16 mouse cellular contexts compared by ENCODE assay signal in genomic region chr15:83982186-83982936, GRCm38 (mm10).
DNase-seq lines count a peak whose midpoint lies in the region; ATAC-seq and TF ChIP-seq lines count a peak whose summit lies in the region.
"Had no signal": no experiment of that assay in that cellular context is flagged by ENCODE, and none has a peak within 500 bp of the region (broad histone marks: within the 10 kb centered on the region; RNA-seq: fewer than 3 reads in every experiment).

No protein-coding gene starts in this region.

- no peak for TF ChIP-seq CTCF in lung, embryonic 14.5 days (IDR thresholded peaks at IDR 0.05; ENCODE audit: low read depth)

- no peaks in the 10 kb centered on the region for H3K4me1 ChIP-seq in lung, embryonic 14.5 days (ENCODE audit: insufficient read depth)
- no peaks in the 10 kb centered on the region for H3K4me1 ChIP-seq in embryonic facial prominence, embryonic 11.5 days (ENCODE audit: control insufficient read depth, insufficient read depth, low read length)
- H3K4me1 ChIP-seq: midbrain, embryonic 15.5 days had no signal

- H3K27me3 ChIP-seq in lung, embryonic 14.5 days (ENCODE audit: insufficient read depth, low read length), result no peaks in the 10 kb centered on the region
- no peaks in the 10 kb centered on the region for H3K27me3 ChIP-seq in embryonic facial prominence, embryonic 11.5 days (ENCODE audit: control insufficient read depth, insufficient read depth, low read length)
- H3K27me3 ChIP-seq: midbrain, embryonic 15.5 days; neural tube, embryonic 12.5 days had no signal

- no peak overlapping the region for H3K4me3 ChIP-seq in lung, embryonic 14.5 days (ENCODE audit: low read depth, low read length)
- no peak overlapping the region for H3K4me3 ChIP-seq in embryonic facial prominence, embryonic 11.5 days (ENCODE audit: low read depth, low read length)
- H3K4me3 ChIP-seq: limb, embryonic 13.5 days; midbrain, embryonic 15.5 days; neural tube, embryonic 12.5 days had no signal

- H3K9me3 ChIP-seq in lung, embryonic 14.5 days (ENCODE audit: low read depth, low read length), result no peaks in the 10 kb centered on the region
- H3K9me3 ChIP-seq in embryonic facial prominence, embryonic 11.5 days (replicated peaks; ENCODE audit: control insufficient read depth, low read length), result no peaks in the 10 kb centered on the region
- H3K9me3 ChIP-seq: limb, embryonic 13.5 days; midbrain, embryonic 15.5 days; neural tube, embryonic 12.5 days had no signal

- H3K4me2 ChIP-seq in lung, embryonic 14.5 days, result no peak overlapping the region
- no peak overlapping the region for H3K4me2 ChIP-seq in embryonic facial prominence, embryonic 11.5 days (ENCODE audit: low read depth, low read length)
- H3K4me2 ChIP-seq: limb, embryonic 13.5 days; midbrain, embryonic 15.5 days; neural tube, embryonic 12.5 days had no signal

- no peaks in the 10 kb centered on the region for H3K36me3 ChIP-seq in lung, embryonic 14.5 days (ENCODE audit: insufficient read depth)
- no peaks in the 10 kb centered on the region for H3K36me3 ChIP-seq in embryonic facial prominence, embryonic 11.5 days (replicated peaks; ENCODE audit: control insufficient read depth, insufficient read depth, low read depth, low read length)
- H3K36me3 ChIP-seq: limb, embryonic 13.5 days; midbrain, embryonic 15.5 days; neural tube, embryonic 12.5 days had no signal

- ATAC-seq in lung, embryonic 14.5 days (ENCODE audit: insufficient read depth), result no peak
- no peak for ATAC-seq in embryonic facial prominence, embryonic 11.5 days (replicated peaks; ENCODE audit: insufficient number of reproducible peaks, low FRiP score, low TSS enrichment, low read depth)
- no peak for ATAC-seq in monocyte, adult 5-6 weeks (replicated peaks; ENCODE audit: insufficient number of reproducible peaks, low FRiP score, low TSS enrichment, poor library complexity, severe bottlenecking)
- no peak for ATAC-seq in erythroblast, adult 5-6 weeks (replicated peaks; ENCODE audit: low FRiP score, poor library complexity, severe bottlenecking)
- ATAC-seq: hindbrain, postnatal 0 days; midbrain, embryonic 15.5 days had no signal

- no peak overlapping the region for H3K9ac ChIP-seq in lung, embryonic 14.5 days
- H3K9ac ChIP-seq in embryonic facial prominence, embryonic 11.5 days (replicated peaks; ENCODE audit: low read length), result no peak overlapping the region
- H3K9ac ChIP-seq: limb, embryonic 13.5 days; midbrain, embryonic 15.5 days; neural tube, embryonic 12.5 days had no signal

- WGBS in lung, embryonic 14.5 days, result 58% methylated on average over 14 of the region's 14 CpGs
- WGBS in embryonic facial prominence, embryonic 11.5 days, result 62% methylated on average over 14 of the region's 14 CpGs

- H3K27ac ChIP-seq in lung, embryonic 14.5 days (ENCODE audit: low read depth), result no peak overlapping the region
- no peak overlapping the region for H3K27ac ChIP-seq in embryonic facial prominence, embryonic 11.5 days (replicated peaks; ENCODE audit: low read depth, low read length)
- H3K27ac ChIP-seq: hindbrain, postnatal 0 days; limb, embryonic 13.5 days; midbrain, embryonic 15.5 days; neural tube, embryonic 12.5 days had no signal

- DNase-seq in cerebellum, adult 11-12 months, result peak; percentile 17
- DNase-seq in cerebellum, adult 8-10 months, result no peak
- DNase-seq in lung, embryonic 14.5 days, result peak; percentile 67
- DNase-seq in lung, postnatal 36 days, result no peak
- peak; percentile 68 for DNase-seq in embryonic facial prominence, embryonic 11.5 days (ENCODE audit: low spot score)
- DNase-seq in spleen, postnatal 36 days (ENCODE audit: low spot score in 2 of 2), result no peak
- DNase-seq: adrenal gland, postnatal 25 days; heart, adult 18-20 months; lung, adult 18-20 months; right cerebral cortex, adult 18-20 months had no signal

Comparison
In these comparisons a context has a peak if more than half of its experiments do, and no peak if none do; other contexts are left out.
1. DNase-seq: peak in cerebellum, adult 11-12 months (single experiment), lung, embryonic 14.5 days (single experiment) and embryonic facial prominence, embryonic 11.5 days (single experiment); none in cerebellum, adult 8-10 months (single experiment), lung, postnatal 36 days (single experiment) and spleen, postnatal 36 days (0 of 2).